Mouse (Mus musculus) CH12.LX (cell line): Measurements from ENCODE around the gene Gabpb2. TPM values are rescaled to one million over a fixed set of nuclear protein-coding genes. Genes with fewer than 3 reads are reported as not detected.
"Not testable (repeated sequence)": the region's sequence is repeated elsewhere in the genome, so short reads cannot be mapped to it uniquely, and the experiment has no call there.

Experiments used
- DNase-seq: peaks from one replicate; pipeline ENCODE4 v3.0.0-alpha.2; 2013; ENCODE audit errors: extremely low read depth
- H3K27ac ChIP-seq: 2 replicates; pipeline ENCODE4 v1.5.1; 2012; ENCODE audit warnings: low read depth, mild to moderate bottlenecking, control low read depth, moderate library complexity; ENCODE audit not compliant: insufficient read depth
- H3K27me3 ChIP-seq: replicated peaks from 2 replicates; pipeline ENCODE3; 2012; ENCODE audit warnings: inconsistent platforms
- H3K36me3 ChIP-seq, 2 experiments: replicated peaks in 1 of 2; 2 replicates each; pipeline versions ENCODE3 to v1.6.1; 2012; ENCODE audit warnings: inconsistent platforms in 1 of 2, low read length in 1 of 2, mild to moderate bottlenecking in 1 of 2, mixed read lengths in 1 of 2, moderate library complexity in 1 of 2; ENCODE audit not compliant: control insufficient read depth in 1 of 2, insufficient read depth in 1 of 2
- H3K4me1 ChIP-seq, 2 experiments: 2 replicates each; pipeline ENCODE4 v1.6.1; 2012; ENCODE audit warnings: inconsistent platforms in 1 of 2, moderate library complexity in 1 of 2; ENCODE audit not compliant: insufficient read depth in 2 of 2, control insufficient read depth in 1 of 2
- H3K4me2 ChIP-seq: 2 replicates; pipeline ENCODE4 v1.6.1; 2012; ENCODE audit warnings: low read depth, mild to moderate bottlenecking, control low read depth; ENCODE audit not compliant: poor library complexity, insufficient read depth, severe bottlenecking
- H3K4me3 ChIP-seq, 3 experiments: fragments of 150-350 bp in 1 of 3; sonication (generic) in 1 of 3; replicated peaks in 1 of 3; 2 replicates each; pipeline versions ENCODE3 to v1.5.1; 2011 to 2012; ENCODE audit warnings: low read depth in 2 of 3, low read length in 2 of 3, mild to moderate bottlenecking in 2 of 3, moderate library complexity in 2 of 3, control low read depth in 1 of 3, improper control_type of control experiment in 1 of 3, inconsistent platforms in 1 of 3, mixed read lengths in 1 of 3; ENCODE audit not compliant: poor library complexity in 1 of 3
- H3K79me2 ChIP-seq: replicated peaks from 2 replicates; pipeline ENCODE4 v1.6.1; 2012; ENCODE audit warnings: mild to moderate bottlenecking, moderate library complexity; ENCODE audit not compliant: control insufficient read depth, poor library complexity, insufficient read depth, severe bottlenecking; ENCODE audit errors: extremely low read depth
- H3K9ac ChIP-seq: 2 replicates; pipeline ENCODE4 v1.6.1; 2012; ENCODE audit warnings: low read depth, mild to moderate bottlenecking, control low read depth, moderate library complexity; ENCODE audit not compliant: insufficient read depth
- H3K9me3 ChIP-seq: replicated peaks from 2 replicates; pipeline ENCODE3; 2012; ENCODE audit warnings: low read length, inconsistent platforms, mixed read lengths
- CTCF ChIP-seq, 2 experiments: IDR thresholded peaks in 1 of 2; conservative IDR thresholded peaks in 1 of 2; 2 replicates each; pipeline ENCODE4 v1.5.1; 2011 to 2012; ENCODE audit warnings: low read depth in 2 of 2, low read length in 2 of 2, improper control_type of control experiment in 1 of 2, inconsistent platforms in 1 of 2, mild to moderate bottlenecking in 1 of 2, moderate library complexity in 1 of 2
- GABPA ChIP-seq: IDR thresholded peaks from 2 replicates; pipeline ENCODE4 v1.6.1; 2012; ENCODE audit warnings: low read depth, low read length, improper control_type of control experiment, inconsistent platforms; ENCODE audit not compliant: insufficient replicate concordance
- HCFC1 ChIP-seq: IDR thresholded peaks from 2 replicates; pipeline ENCODE4 v1.6.1; 2012; ENCODE audit warnings: low read depth, mild to moderate bottlenecking, inconsistent platforms, low read length, improper control_type of control experiment
- MXI1 ChIP-seq: IDR thresholded peaks from 2 replicates; pipeline ENCODE4 v1.6.1; 2011; ENCODE audit warnings: mild to moderate bottlenecking, low read depth, low read length, improper control_type of control experiment
- MYC ChIP-seq: IDR thresholded peaks from 2 replicates; pipeline ENCODE4 v1.6.1; 2011; ENCODE audit warnings: low read depth, mild to moderate bottlenecking, improper control_type of control experiment, low read length
- NRF1 ChIP-seq: IDR thresholded peaks from 2 replicates; pipeline ENCODE4 v1.6.1; 2014; ENCODE audit warnings: low read depth, mild to moderate bottlenecking, inconsistent platforms, low read length, improper control_type of control experiment, moderate library complexity
- POLR2A ChIP-seq: IDR thresholded peaks from 2 replicates; pipeline ENCODE4 v1.6.1; 2011; ENCODE audit warnings: low read depth, mild to moderate bottlenecking, improper control_type of control experiment, low read length
- RAD21 ChIP-seq: IDR thresholded peaks from 2 replicates; pipeline ENCODE4 v1.6.1; 2011; ENCODE audit warnings: low read depth, mild to moderate bottlenecking, low read length, improper control_type of control experiment, moderate library complexity
- SIN3A ChIP-seq: IDR thresholded peaks from 2 replicates; pipeline ENCODE4 v1.6.1; 2012; ENCODE audit warnings: low read length, improper control_type of control experiment, inconsistent platforms
- TBP ChIP-seq: conservative IDR thresholded peaks from 2 replicates; pipeline ENCODE4 v1.6.1; 2011; ENCODE audit warnings: low read depth, low read length, improper control_type of control experiment
- UBTF ChIP-seq: IDR thresholded peaks from 2 replicates; pipeline ENCODE4 v1.6.1; 2012; ENCODE audit warnings: low read depth, mild to moderate bottlenecking, inconsistent platforms, low read length, improper control_type of control experiment, moderate library complexity
- USF1 ChIP-seq: IDR thresholded peaks from 2 replicates; pipeline ENCODE4 v1.6.1; 2014; ENCODE audit warnings: low read depth, mild to moderate bottlenecking, inconsistent platforms, low read length, improper control_type of control experiment
- ZC3H11A ChIP-seq: IDR thresholded peaks from 2 replicates; pipeline ENCODE4 v1.6.1; 2012; ENCODE audit warnings: low read depth, mild to moderate bottlenecking, inconsistent platforms, low read length, improper control_type of control experiment
- ZKSCAN1 ChIP-seq: IDR thresholded peaks from 2 replicates; pipeline ENCODE4 v1.6.1; 2012; ENCODE audit warnings: low read depth, inconsistent platforms, low read length, improper control_type of control experiment, borderline replicate concordance
- ZNF384 ChIP-seq: IDR thresholded peaks from 2 replicates; pipeline ENCODE4 v1.6.1; 2012; ENCODE audit warnings: low read depth, low read length, improper control_type of control experiment, inconsistent platforms
- dilution Hi-C: fragments of 300-500 bp; cut with MboI; formaldehyde crosslinking; loops from 2 replicates; pipeline ENCODE4 v1.14.3; 2020; ENCODE audit warnings: low sequenced_read_pairs; ENCODE audit not compliant: extremely low pct_unique_long_range_greater_than_20kb, extremely low pct_ligation_motif_present
- in situ Hi-C: fragments of 300-500 bp; cut with MboI; formaldehyde crosslinking; loops from 3 replicates; pipeline ENCODE4 v1.14.3; 2019; ENCODE audit warnings: low sequenced_read_pairs, low pct_ligation_motif_present, low pct_unique_long_range_greater_than_20kb, mixed read lengths
- polyA plus RNA-seq: library from polyadenylated mRNA; unstranded; fragments of >175 nt; gene quantifications from 2 replicates; pipeline ENCODE4 v1.2.1, GENCODE M21; 2012; ENCODE audit warnings: low read depth; ENCODE audit not compliant: insufficient read length
- total RNA-seq, 2 experiments: library from RNA; depleted of rRNA; stranded (reverse); fragments of 300-350 nt in 1 of 2; fragments of >200 nt in 1 of 2; gene quantifications; 2 replicates each; pipeline ENCODE4 v1.2.3; 2012 to 2014

Gabpb2 gene
- total and polyA plus RNA-seq, 3 experiments, result 14.7 to 20.6 (median 16.6) TPM

DNA sequence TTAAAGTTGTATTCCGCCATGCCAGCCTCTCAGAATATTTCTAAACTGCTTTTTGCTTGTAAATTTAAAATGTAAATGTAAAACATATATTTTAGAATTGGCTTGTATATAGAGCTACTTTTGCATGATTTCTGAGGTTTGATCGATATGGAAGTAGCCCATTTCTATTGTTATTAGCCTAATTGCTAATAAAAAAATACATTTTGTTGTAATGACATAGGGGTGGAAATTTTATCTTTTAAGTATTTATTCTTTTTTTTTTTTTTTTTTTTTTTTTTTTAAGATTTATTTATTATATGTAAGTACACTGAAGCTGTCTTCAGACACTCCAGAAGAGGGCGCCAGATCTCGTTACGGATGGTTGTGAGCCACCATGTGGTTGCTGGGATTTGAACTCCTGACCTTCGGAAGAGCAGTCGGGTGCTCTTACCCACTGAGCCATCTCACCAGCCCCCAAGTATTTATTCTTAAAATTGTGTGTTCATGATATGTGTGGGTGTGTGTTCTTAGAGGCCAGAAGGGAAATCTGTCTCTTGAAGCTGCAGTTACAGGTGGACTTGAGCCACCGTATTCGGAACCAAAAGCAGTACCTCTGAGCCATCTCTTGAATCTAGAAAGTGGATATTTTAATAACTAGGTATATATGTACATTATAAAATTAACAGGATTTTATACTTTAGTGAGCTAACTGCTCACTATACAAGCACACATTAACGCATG, 4.7 kb downstream of the Gabpb2 start:
- DNase-seq, H3K27me3 ChIP-seq, H3K27ac ChIP-seq, H3K4me3 ChIP-seq, H3K9ac ChIP-seq, H3K4me1 ChIP-seq, H3K9me3 ChIP-seq, H3K4me2 ChIP-seq, dilution Hi-C loops: not testable (repeated sequence)
- in situ Hi-C loops, result loop anchor here (10.0 kb wide), 1 partner anchor 68 kb away; the partner anchor contains the start of gene Tnfaip8l2
- H3K79me2 ChIP-seq, result peaks cover 12% of the 10 kb centered on the region
- TF ChIP-seq ZNF384 (peak; percentile 79), CTCF (conservative IDR thresholded peaks at IDR 0.05 in 1 of 2, IDR thresholded peaks at IDR 0.05 in 1 of 2; ENCODE audit: low read depth in 2 of 2, low read length in 2 of 2) (peak in 1 of 2 experiments; percentile 36; a peak in 1 of 4 replicates), MYC (0 out of 2 replicates have a peak, but pooled peaks have one; percentile 48)
- peaks cover 18 to 64% of the 10 kb centered on the region in 2 experiments for H3K36me3 ChIP-seq

GRCm38 (mm10) chr3:95210585-95210984, 7.1 kb downstream of the Gabpb2 start:
- H3K4me1 ChIP-seq, result no peaks in the 10 kb centered on the region; a peak in 1 of 4 replicates
- H3K79me2 ChIP-seq, result 0 out of 2 replicates have a peak, but pooled peaks cover 4% of the 10 kb centered on the region
- in situ Hi-C loops, result loop anchor here (10.0 kb wide), 1 partner anchor 66 kb away; the partner anchor contains the start of gene Tnfaip8l2
- dilution Hi-C loops, result no loop called here
- H3K27ac ChIP-seq, result no peak overlapping the region
- H3K36me3 ChIP-seq, result peaks cover 30 to 79% of the 10 kb centered on the region in 2 experiments
- no peak overlapping the region for H3K4me3 ChIP-seq
- no peak for DNase-seq
- TF ChIP-seq TBP (no peak), HCFC1 (no peak), USF1 (no peak), ZKSCAN1 (no peak), NRF1 (no peak), GABPA (no peak), RAD21 (no peak), UBTF (no peak), ZC3H11A (no peak), POLR2A (no peak), MXI1 (no peak), SIN3A (no peak)
- TF ChIP-seq, all 38 proteins: peak for 0
- Histone ChIP-seq H3K27me3 (no peaks in the 10 kb centered on the region), H3K9ac (no peak overlapping the region), H3K4me2 (no peak overlapping the region), H3K9me3 (no peaks in the 10 kb centered on the region)
